ENCODE assay signal across 8 mouse cellular contexts in genomic region chr11:19963717-19964141, GRCm38 (mm10). TPM values are rescaled to one million over a fixed set of nuclear protein-coding genes. Genes with fewer than 3 reads are reported as not detected.
DNase-seq lines count a peak whose midpoint lies in the region; ATAC-seq and TF ChIP-seq lines count a peak whose summit lies in the region.

No protein-coding gene starts in this region.

- no peaks in the 10 kb centered on the region for H3K27me3 ChIP-seq in cerebellum, adult 2 months (ENCODE audit: control insufficient read depth, insufficient read depth, low read length)
- no peaks in the 10 kb centered on the region for H3K27me3 ChIP-seq in liver, embryonic 14.5 days (ENCODE audit: control insufficient read depth, insufficient read depth, low read length)
- no peaks in the 10 kb centered on the region for H3K27me3 ChIP-seq in hindbrain, embryonic 11.5 days (ENCODE audit: control insufficient read depth, insufficient read depth, low read length)

- no peak for TF ChIP-seq CTCF in cerebellum, adult 2 months (IDR thresholded peaks at IDR 0.05; ENCODE audit: borderline replicate concordance, insufficient read depth, low read depth, low read length)
- TF ChIP-seq CTCF in liver, embryonic 14.5 days (IDR thresholded peaks at IDR 0.05; ENCODE audit: low read depth) = no peak

- no peaks in the 10 kb centered on the region for H3K36me3 ChIP-seq in liver, embryonic 14.5 days (replicated peaks; ENCODE audit: control insufficient read depth, insufficient read depth, low read depth)
- H3K36me3 ChIP-seq in hindbrain, embryonic 11.5 days (ENCODE audit: control insufficient read depth, insufficient read depth, low read length) = no peaks in the 10 kb centered on the region

- no peak overlapping the region for H3K9ac ChIP-seq in liver, embryonic 14.5 days (replicated peaks)
- H3K9ac ChIP-seq in hindbrain, embryonic 11.5 days (ENCODE audit: low read depth, low read length) = no peak overlapping the region

- peak overlapping the region; percentile 79 for H3K27ac ChIP-seq in cerebellum, adult 2 months (ENCODE audit: insufficient read depth, low read length)
- no peak overlapping the region for H3K27ac ChIP-seq in liver, embryonic 14.5 days
- no peak overlapping the region for H3K27ac ChIP-seq in hindbrain, embryonic 11.5 days (ENCODE audit: low read depth, low read length)

- H3K4me3 ChIP-seq in cerebellum, adult 2 months (replicated peaks; ENCODE audit: insufficient read depth, low read depth, low read length) = no peak overlapping the region
- no peak overlapping the region for H3K4me3 ChIP-seq in liver, embryonic 14.5 days (ENCODE audit: insufficient read depth in 1 of 2, low read depth in 2 of 2, low read length in 2 of 2)
- H3K4me3 ChIP-seq in hindbrain, embryonic 11.5 days (ENCODE audit: low read depth, low read length) = no peak overlapping the region

- peak overlapping the region; percentile 8; the same call in 1 of the 2 replicates for H3K4me2 ChIP-seq in liver, embryonic 14.5 days (ENCODE audit: low read depth)
- H3K4me2 ChIP-seq in hindbrain, embryonic 11.5 days (replicated peaks; ENCODE audit: low read depth, low read length) = no peak overlapping the region

- H3K4me1 ChIP-seq in cerebellum, adult 2 months (ENCODE audit: control insufficient read depth, insufficient read depth, low read length) = peaks cover 52% of the 10 kb centered on the region
- H3K4me1 ChIP-seq in liver, embryonic 14.5 days (replicated peaks; ENCODE audit: control insufficient read depth in 2 of 2, insufficient read depth in 2 of 2, low read length in 1 of 2) = peaks cover 10 to 41% of the 10 kb centered on the region in 2 experiments
- no peaks in the 10 kb centered on the region for H3K4me1 ChIP-seq in hindbrain, embryonic 11.5 days (replicated peaks; ENCODE audit: control insufficient read depth, insufficient read depth, low read length)

- WGBS in cerebellum, adult 2 months = 34% methylated on average over 12 of the region's 12 CpGs
- WGBS in liver, embryonic 14.5 days (ENCODE audit: insufficient replicate concordance) = 38% methylated on average over 12 of the region's 12 CpGs
- 73% methylated on average over 12 of the region's 12 CpGs for WGBS in hindbrain, embryonic 11.5 days

- no peak for TF ChIP-seq EP300 in liver, embryonic 14.5 days (IDR thresholded peaks at IDR 0.05; ENCODE audit: low read depth)

- no peak for TF ChIP-seq POLR2A in cerebellum, adult 2 months (IDR thresholded peaks at IDR 0.05; ENCODE audit: borderline replicate concordance, insufficient read depth, low read length)

- no peak for DNase-seq in cerebellum, adult 2 months
- DNase-seq in cerebellum, postnatal 14 days = no peak
- peak; percentile 58 for DNase-seq in adrenal gland, postnatal 10 days
- no peak for DNase-seq in liver, embryonic 14.5 days (ENCODE audit: low read depth in 3 of 3, low spot score in 3 of 3)
- no peak for DNase-seq in urinary bladder, postnatal 14 days (ENCODE audit: low spot score)
- DNase-seq in layer of hippocampus, adult 9-10 months (ENCODE audit: low spot score) = no peak
- DNase-seq in hindbrain, embryonic 11.5 days (ENCODE audit: low spot score) = no peak

- ATAC-seq in inflammation-experienced regulatory T-cells, adult 6 months = peak; percentile 47
- peak; percentile 42 for ATAC-seq in liver, embryonic 14.5 days (ENCODE audit: insufficient read depth)
- ATAC-seq in hindbrain, embryonic 11.5 days (ENCODE audit: low FRiP score) = no peak

- no peaks in the 10 kb centered on the region for H3K9me3 ChIP-seq in liver, embryonic 14.5 days (ENCODE audit: control insufficient read depth, low read length)
- H3K9me3 ChIP-seq in hindbrain, embryonic 11.5 days (ENCODE audit: control insufficient read depth, low read length) = no peaks in the 10 kb centered on the region

RNA-seq across cellular contexts. Expression of gene Spred2, which starts 39.6 kb away (rescaled TPM):
- polyA plus RNA-seq in cerebellum, adult 2 months (2012; rRNA removed) = 40.3 and 40.6 TPM in 2 replicates
- 10 to 100 TPM; 33.1 to 37.0 TPM for total RNA-seq in adrenal gland, postnatal 10 days (2021)
- 1 to 10 TPM; 3.4 to 5.0 (median 4.3) TPM for polyA plus RNA-seq in inflammation-experienced regulatory T-cells, adult 6 months (2017; shearing (Covaris generic))
- 3.1 and 3.4 TPM in 2 replicates for polyA plus RNA-seq in liver, embryonic 14.5 days (2012; rRNA removed)
- 1.0 and 1.3 TPM in 2 replicates for polyA plus RNA-seq in liver, embryonic 14.5 days (2014; fragmentation: Nextera tagmentation; extraction: Ambion mirVana)
- polyA plus RNA-seq in hindbrain, embryonic 11.5 days (2014; fragmentation: Nextera tagmentation; extraction: Ambion mirVana) = 6.2 and 6.7 TPM in 2 replicates
